Mouse (Mus musculus): ENCODE results near the gene Socs3.

The Socs3 gene

DNA sequence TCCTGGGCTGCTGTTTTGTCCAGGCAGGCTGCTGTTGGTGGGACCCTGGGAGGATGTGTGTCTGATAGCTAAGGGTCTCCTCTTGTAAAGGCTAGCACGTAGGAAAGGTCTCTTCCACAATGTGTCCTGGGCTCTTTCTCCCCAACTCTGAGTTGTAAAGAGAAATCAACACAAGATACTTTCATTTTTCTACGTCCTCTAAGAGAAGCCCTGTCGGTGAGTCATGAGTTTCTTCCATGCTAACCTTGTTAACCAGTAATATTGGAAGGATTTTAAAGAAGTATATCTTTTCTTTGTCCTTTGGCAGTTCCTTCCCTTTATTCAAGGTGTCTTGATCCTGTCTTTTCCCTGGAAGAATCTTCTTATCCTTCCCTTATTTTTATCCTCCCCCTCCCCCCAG lies 25.8 kb upstream of the Socs3 start:
- in situ Hi-C loops (cut with MboI, MseI) = no loop called here

DNA sequence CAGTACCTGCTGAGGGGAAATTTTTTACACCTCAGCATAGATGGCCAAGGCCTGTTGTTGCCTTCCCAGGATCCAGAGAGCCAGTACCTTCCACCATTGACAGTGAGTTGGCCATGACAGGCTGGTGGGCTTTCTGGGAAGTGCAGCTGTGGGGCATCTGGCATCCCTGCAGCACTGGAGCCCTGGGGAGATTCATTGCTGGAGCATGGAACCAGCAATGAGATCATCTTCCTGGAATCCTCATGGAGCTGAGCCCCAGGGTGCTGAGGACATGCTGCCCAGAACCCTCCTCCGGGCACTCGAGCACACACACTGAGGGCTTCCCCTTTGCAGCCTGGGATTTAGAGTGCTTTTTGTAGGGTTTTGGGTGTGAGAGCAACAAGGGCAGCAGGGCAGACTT lies 25.4 kb upstream of the Socs3 start:
- in situ Hi-C loops (cut with MboI, MseI) = no loop called here

DNA sequence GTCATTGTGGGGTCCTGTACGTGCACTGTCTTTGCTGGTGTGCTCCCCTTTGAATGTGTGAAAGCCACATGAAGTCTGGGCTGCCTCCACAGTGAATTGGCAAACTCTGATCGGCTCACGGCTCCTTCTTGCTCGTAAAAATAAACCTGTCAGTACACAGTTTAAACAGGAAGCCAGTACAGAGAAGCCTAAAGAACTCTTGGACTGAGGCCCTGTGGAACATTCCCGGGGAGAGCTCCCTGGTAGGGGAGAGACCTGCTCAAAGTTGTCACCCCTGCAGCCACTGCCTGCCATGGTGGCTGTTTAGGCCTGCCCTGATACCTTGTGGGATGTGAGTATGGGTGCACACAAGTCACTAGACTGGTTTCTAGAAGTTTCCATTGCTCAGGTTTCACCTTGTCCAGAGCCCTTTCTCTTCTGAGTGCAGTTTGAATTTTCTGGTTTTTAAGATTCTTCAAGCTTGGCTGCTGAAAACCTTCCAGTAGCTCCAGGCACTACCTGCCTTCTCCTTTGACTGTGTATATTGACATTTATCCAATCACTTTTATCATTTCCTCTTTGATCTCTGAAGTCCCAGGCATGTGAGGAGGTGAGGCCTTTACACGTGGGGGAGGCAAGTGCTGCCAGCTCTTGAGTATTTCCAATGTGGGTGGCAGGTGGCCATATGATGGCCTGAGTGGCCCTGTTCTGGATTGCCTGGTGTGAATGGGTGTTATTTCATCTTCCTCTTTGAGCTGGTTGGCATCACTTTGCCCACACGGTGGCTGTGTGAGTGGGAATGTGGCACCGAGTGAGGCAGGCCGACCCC lies 24.6 kb upstream of the Socs3 start:
- in situ Hi-C loops (cut with MboI, MseI) = loop anchor here (5.0 kb wide), 1 partner anchor 687 kb away; no protein-coding TSS in a partner anchor

DNA sequence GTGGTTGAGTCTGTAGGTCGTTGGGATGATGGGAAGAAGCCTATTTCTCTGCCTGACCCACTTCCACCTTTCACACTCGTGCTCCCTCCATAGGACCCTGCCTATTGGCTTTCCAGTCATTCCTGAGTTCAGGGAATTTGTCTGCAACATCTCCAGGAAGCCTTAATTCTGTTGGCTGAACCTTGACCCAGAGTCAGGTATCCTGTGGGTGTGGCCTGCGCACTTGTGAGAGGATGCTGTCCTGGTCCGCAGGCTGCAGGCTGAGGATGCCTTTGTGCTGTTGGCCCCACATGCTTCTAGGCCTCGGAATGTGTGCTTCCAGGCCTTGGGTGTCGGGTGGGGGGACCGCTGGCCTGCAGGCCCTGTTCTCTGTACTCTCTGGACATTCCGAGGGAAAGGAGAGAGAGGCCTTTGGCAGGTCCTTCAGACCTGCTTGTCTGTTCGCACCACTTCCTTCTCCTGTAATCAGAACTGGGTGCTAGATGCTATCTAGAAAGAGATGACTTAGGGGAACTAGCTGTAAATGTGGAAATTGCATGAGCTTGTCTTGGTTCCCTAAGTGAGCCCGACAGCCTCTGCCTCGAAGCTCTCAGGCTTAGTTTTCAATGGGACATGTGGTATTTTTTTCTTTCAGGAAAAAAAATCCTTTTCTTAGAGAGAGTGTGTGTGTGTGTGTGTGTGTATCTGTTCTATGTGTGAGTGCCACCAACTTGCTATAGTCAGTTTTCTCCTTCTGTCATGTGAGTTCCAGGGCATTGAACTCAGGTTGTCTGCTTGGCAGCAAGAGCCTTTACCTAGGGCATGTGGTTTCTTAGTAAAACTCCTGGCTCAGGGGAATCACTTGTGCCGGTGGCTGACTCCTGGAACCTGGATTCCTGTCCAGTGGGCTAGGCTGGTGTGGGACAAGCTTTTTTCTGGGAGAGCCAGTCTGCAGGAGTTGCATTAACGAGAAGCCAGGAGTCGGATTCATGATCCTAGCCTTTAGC lies 23.6 kb upstream of the Socs3 start:
- in situ Hi-C loops (cut with MboI, MseI) = loop anchor here (5.0 kb wide), 1 partner anchor 686 kb away; no protein-coding TSS in a partner anchor

DNA sequence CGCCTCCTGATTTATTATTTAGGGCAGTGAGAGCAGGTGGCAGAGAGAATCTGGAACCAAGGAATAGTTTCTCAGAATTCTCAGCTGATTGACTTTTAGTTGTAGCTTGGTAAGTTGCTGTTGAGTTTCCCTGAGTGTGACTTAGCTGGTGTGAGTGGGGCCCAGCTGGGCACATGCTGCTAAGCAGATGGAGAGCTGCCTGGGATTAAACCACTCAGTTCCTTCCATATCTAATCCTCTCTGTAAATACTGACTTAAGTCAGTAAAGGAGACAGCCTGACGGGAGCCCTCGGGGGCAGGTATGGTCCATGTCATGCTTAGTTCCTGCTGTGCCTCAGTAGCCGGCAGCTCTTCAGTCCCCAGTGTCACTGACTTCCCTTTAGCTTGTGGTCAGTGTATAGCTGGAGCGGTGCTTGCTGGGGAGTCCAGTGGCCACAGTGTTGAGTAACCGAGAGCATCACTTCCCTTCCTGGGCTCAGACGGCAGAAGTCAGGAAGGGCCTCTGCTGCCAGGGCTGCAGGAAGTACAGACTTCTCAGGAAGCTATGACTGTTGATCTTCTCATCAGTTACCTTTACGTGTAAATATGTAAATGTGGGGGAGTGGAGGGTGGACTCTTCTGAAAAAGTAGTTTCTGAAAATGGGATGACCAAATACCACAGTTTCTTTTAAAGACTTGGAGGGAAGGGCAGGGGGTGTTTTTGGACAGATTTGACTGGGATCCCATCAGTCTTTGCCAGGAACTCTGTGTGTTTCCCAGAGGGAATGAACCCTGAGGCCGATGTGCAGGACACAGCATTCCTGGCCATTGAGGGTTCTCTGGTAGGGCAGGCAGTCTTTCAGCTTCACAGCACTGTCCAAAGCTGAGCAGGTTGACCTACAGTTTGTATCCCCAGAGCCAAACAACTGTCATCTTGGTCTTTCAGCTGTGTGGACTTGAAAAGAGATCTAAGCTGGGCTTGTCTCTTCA lies 21.9 kb upstream of the Socs3 start:
- in situ Hi-C loops (cut with MboI, MseI) = loop anchor here (5.0 kb wide), 1 partner anchor 684 kb away; no protein-coding TSS in a partner anchor

DNA sequence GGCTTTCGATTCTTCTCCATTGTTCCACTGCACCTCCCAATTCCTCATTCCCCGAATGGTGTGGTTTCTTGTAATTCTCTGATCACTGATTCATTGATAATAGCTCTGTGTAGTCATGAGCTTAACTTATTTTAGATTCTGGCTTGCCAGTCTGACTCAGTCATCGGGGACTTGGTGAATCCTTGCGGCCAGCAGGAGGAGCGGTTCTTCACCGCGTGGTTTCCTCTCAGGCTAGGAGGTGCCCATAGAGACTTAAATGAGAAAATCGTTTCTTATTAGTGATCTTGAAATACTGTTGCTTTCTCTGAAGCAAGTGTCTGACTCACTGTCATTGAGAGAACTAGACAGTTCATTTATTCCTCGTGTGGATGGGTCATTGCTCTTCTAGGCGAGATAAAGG lies 20.1 kb upstream of the Socs3 start:
- in situ Hi-C loops (cut with MboI, MseI) = loop anchor here (5.0 kb wide), 1 partner anchor 683 kb away; no protein-coding TSS in a partner anchor

DNA sequence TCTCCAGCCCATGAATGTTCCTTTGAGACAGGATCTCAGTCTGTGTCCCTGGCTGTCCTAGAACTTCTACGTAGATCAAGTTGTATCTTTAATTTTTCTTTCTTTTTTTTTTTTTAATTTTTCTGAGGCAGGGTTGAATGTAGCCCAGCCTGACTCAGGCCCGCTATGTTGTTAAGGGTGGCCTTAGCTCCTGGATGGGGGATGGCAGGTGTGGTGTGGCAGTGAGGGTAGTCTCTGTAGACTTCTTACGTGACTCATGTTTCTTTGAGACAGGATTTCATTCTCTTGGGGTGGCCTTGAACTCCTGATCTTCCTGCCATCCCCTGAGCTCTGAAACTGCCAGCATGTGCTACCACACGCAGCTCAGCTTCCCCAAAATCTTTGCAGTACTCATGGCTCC lies 19.4 kb upstream of the Socs3 start:
- in situ Hi-C loops (cut with MboI, MseI) = no loop called here

DNA sequence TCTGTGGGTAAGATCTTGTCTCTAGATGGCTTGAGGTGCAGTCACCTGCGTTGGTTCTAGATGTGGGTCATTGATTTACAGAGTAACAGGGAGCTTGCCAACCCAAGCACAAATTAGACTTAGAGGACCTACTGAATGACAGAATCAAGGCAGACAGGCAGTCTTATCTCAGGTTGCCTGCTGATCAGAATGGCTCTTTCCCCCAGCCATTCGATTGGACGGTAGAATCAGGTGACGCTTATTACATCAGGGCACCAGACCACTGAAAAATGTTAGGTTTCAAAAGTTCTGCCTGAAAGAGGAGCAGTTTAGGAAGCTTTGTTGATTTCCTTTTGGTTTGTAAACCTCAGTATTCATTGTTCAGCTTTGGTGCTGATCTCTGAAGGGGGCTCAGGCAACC lies 18.1 kb upstream of the Socs3 start:
- in situ Hi-C loops (cut with MboI, MseI) = no loop called here

DNA sequence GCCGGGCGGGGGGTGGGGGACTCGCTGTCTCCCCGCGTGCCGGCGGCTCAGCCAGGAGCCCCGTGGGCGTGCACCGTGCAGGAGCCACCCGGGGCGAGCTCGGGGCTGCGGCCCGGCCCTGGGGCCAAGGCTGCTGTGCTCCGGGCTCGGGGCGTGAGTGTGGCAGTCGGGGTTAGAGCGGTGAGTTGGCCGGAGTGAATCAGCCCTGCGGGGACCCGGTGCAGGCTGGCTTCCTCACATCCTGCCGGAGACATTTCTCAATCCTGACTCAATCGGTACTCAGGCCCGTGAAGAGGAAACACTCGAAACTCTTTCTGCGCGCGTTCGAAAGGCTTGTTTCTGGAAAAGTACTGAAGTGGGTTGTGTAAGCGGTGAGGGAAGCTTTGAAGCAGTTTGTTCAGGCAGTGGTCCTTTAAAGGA lies 17.2 kb upstream of the Socs3 start:
- in situ Hi-C loops (cut with MboI, MseI) = no loop called here

DNA sequence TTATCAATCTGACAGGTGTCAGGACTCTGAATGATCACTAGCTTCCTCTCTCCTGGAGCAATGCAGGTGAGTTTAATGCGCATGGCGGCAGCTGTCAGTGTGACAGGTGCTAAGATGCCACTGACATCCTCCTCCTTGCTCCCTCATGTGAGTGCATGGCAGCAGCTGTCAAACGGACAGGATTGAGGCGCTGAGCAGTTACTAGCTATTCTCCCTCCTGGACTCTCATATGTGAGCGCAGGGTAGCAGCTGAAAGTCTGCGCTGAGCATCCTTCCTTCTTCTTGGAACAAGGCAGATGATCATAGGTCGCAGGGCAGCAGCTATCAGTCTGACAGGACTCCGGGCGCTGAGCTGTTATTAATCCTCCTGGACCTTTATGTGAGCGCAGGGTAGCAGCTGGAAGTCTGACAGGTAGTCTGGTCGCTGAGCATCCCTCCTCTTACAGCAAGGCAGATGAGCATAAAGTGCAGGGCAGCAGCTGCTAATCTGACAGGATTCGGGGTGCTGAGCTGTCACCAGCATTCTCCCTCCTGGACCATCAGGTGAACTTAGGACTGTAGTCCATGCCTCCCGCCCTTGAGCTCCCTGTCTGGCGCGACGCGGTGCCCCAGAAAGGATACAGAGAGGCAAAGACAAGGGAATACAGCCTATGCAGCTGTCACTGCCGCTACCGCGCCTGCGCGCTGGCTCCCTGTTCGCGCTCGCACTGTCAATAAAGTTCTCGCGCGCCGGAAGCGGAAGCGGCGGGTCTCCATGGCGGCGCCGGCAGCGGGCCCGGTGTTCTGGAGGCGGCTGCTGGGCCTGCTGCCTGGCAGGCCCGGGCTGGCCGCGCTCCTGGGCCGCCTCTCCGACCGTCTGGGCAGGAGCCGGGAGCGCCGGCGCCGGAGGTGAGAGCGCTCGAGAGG lies 16.5 kb upstream of the Socs3 start, which contains the start of gene Pgs1:
Pgs1 (plus strand) TSS at position 167 of the 906 bp plus-strand sequence.
- in situ Hi-C loops (cut with MboI, MseI) = no loop called here

DNA sequence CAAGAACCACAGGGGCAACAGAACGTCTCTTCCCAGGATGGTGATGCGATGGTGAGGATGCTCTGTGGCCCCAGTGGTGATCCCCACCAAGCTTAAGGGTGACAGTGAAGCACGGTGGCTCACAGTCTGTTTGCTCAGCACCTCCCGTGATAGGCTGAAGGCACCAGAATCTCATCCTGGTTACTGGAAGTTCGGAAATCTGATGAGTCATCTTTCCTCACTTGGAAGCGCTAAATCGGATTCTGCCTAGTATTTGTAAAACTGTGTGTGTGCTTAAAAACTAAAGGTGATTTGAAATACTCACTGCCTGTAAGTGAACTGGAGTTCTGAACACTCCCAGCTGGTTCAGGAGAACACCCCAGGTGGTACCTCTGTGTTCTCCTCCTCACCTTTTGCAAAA lies 13.9 kb upstream of the Socs3 start:
- in situ Hi-C loops (cut with MboI, MseI) = no loop called here

DNA sequence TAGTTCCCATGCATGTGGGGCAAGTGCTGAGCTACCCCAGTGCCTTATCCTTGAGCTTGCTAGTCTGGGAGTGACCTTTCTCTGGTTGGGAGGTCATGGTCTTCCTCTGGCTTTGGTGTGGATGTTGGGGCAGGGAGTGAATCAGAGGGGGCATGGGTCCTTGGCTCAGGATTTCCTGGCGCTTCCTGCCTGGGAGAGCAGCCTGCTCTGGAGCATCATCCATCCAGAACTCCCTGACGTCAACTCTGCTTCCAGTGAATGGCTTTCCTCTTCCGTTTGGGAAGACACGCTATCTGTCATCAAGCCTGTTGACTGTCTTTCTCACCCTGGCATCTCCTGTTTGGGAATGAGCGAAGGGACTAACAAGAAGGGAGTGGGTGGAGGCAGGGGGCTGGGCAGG lies 12.6 kb upstream of the Socs3 start:
- in situ Hi-C loops (cut with MboI, MseI) = no loop called here

DNA sequence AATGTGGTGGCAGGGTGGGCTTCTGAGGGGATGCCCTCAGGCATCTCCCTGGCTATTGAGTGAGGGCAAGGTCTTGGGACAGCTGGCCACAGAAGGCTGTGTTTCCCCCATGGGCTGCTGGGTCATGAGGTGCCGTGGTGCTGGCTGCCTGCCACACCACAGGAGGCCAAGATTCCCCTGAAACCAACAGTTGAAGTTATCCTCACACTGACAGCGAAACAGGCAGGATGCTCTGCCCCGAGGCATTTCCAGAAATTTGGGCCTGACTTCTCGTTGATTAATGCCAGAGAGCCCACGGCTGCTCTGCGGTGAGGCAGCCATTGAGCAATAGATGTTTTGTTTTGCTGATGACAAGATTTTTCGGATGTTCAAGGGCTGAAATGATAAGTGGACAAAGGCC lies 9.5 kb upstream of the Socs3 start:
- in situ Hi-C loops (cut with MboI, MseI) = no loop called here

DNA sequence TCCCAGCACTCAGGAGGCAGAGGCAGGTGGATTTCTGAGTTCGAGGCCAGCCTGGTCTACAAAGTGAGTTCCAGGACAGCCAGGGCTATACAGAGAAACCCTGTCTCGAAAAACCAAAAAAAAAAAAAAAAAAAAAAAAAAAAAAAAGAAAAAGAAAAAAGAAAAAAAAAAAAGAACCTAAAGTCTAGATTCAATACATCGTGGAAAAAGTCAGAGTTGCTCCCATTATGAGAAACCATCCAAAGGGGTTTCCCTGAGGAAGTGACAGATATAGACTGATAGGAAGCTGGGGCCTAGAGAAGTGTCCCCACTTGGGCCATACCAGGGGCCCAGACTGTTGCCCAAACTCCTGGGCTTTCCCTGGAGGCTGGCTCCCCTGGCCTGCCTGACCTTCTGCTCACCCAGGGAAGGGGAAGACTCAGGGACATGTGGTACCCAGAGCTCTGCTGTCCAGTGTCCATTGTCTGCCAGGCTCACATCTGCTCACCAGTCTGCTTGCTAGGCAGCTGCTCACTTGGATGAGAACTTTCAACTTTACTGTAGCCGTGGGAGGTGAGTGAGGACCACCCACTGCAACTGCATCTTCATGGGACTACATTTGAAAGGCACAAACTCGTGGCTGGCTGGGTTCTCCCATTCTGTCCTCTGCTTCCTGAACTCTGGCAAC lies 8.0 kb upstream of the Socs3 start:
- in situ Hi-C loops (cut with MboI, MseI) = no loop called here

DNA sequence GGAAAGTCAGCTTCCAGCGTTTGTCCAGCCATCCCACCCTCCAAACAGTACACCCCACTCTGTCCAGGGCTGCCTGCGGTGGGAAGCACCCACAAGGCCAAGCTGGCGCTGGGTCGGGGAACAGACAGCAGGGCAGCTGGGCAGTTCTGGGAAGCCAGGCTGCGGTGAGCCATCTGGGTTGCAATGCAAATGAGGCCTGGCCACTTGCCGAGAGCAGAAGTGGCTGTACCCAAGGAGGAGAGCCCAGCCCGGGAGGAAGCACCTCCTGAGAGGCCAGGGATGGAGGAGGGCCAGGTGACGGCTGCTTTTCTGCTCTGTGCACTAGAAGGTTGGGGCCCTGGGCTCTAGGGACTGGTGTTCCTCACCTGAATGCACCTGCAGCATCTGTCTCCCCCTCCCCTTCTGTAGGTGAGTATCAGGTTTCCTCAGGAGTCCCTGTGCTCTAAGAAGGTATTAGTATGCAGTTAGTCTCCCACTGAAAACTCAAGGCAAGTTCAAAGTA lies 6.3 kb upstream of the Socs3 start:
- in situ Hi-C loops (cut with MboI, MseI) = no loop called here

DNA sequence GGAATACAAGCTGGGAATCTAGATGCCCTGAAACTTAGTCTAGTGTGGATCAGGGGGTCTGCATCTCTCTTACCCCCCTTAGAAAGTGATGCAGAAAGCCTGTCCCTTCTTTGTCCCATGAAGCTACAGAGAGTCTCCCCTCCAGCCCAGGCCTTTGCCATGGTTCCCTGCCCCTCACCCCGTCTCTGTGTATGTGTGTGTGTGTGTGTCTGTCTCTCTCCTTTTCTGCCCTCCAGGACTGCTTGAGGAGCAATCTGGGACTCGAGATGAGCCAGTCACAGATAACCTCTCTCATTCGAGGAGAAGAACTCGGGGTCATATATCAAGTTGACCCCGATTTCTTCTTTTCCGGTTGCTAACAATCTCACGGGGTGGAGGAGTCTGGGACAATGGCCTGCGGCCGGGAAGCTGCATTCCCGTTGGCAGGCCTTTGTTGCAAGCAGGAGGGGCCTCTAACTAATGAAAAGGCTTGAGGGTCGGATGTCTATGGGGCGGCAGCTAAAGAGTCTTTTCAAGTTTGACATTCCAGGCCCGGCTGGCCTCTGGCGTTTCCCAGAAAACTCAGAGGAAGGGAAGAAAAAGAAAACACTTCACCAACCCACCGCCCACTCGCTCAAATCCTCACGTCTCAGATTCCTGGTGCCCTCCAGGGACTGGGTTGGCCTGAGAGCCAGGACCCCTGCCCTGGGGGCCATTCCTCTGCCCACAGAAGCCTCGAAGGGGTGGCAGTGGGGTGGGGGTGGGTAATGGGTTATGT lies 5.5 kb upstream of the Socs3 start:
- in situ Hi-C loops (cut with MboI, MseI) = no loop called here

DNA sequence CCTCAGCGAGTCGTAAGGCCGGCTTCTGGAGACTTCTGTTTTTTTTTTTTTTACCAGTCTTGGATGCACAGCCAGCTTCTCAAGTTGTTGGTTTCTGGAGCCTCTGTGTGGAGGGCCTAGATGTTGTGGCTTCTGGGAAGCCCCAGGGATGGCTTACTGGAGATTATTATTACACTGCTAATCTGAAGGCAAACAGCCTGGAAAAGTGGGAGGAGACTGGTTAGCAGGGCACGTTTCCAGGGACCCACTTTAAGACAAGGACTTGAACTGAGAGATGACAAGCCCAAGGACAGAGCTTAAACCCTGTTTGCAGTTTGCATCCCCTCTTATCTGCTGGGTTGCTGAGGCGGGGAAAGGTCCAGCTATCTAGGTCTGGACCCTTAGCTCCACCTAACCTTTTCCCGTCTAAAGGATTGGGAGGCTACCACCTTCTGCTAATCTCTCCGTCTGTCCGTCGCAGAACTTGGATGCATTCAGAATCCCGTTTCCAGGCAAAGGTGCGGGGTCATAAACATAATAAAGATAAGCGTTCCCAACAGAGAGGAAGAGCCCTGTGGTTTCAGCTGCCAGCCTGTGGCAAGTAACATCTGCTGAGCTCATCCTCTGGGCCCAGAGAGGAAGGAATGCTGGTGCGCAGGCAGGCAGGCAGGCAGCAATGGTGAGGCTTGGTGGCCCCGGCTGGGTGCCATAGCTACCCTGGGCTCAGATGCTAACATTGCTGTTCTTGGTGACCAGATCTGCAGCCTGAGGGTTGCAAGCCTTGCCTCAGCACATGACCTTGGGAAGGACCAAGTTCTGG lies 4.7 kb upstream of the Socs3 start:
- in situ Hi-C loops (cut with MboI, MseI) = no loop called here

DNA sequence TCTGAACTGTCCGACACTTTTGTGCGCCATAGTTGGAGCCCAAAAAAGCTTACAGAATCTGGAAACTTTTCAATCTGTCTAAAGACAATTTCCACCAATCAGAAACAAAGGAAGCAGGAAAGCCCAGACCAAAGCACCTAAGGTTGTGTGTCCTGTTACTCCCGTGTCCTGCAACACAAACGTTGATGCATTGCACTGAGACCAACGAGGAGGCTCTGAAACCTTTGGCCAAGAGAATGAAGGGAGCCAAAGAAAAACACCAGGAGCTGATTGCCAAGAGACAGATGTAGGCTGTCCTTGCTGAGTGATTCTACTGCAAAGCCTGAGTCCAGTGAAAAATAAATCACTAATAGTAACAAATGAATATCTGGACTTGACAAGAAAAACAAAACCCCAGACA lies 3.7 kb upstream of the Socs3 start:
- in situ Hi-C loops (cut with MboI, MseI) = no loop called here
